Mouse (Mus musculus) cerebellum, adult 18-20 months (tissue): ENCODE data around the gene Syt5.

Experiments
- DNase-seq, 2 experiments: peaks; one replicate each; pipeline ENCODE4 v3.0.0; 2021

Syt5 gene

GRCm38 (mm10) chr7:4521231-4522003 lies 25.9 kb downstream of the Syt5 start:
- DNase-seq = no peak

GRCm38 (mm10) chr7:4518487-4518886 lies 28.9 kb downstream of the Syt5 start:
- DNase-seq = no peak

- no peak for DNase-seq
Measured at GRCm38 (mm10) chr7:4516332-4517050, 30.9 kb downstream of the Syt5 start, which contains the start of gene Tnnt1. Tnnt1 (minus strand) TSS chr7:4516382.

DNA sequence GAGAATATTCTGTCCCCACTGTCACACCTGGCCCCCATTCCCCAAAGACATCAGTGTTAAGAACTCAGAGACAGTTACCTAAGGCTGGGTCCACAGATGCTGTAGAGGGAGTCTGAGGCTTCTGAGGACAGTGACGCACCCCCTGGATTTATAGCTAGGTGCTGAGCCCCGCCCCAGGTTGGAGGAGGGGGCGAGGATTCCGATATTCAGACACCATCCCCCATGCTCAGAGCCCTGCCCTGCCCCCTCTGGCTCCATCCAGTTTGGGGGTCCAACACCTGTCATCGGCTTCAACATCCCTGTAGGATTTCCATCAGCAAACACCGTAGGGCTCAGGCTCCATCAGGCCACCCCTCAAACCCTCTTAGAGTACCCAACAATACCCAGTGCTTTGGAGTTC lies 31.5 kb downstream of the Syt5 start:
- DNase-seq = no peak

GRCm38 (mm10) chr7:4513829-4514712 lies 33.3 kb downstream of the Syt5 start:
- DNase-seq = no peak

DNA sequence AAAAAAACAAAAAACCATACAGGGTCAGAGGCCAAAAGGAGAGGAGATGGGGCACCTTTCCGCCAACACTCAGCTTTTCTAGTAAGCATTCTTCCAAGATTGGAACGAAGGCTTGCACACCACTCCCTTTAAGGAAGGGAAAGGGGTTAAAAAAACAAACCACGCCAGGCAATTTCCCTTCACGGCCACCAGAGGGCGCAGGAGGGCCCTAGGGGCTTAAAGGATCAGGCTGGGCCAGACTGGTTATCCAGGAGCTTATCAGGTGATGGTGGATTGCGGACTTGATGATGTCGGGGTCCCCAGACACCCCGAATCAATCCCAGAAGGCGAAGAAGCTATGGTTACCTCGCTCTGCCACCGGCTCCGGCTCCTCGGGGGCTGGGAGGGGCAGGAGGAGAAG lies 34.1 kb downstream of the Syt5 start:
- peak in 1 of 2 experiments; percentile 39 for DNase-seq

- DNase-seq = no peak
Measured at GRCm38 (mm10) chr7:4511489-4512224, 35.7 kb downstream of the Syt5 start.

DNA sequence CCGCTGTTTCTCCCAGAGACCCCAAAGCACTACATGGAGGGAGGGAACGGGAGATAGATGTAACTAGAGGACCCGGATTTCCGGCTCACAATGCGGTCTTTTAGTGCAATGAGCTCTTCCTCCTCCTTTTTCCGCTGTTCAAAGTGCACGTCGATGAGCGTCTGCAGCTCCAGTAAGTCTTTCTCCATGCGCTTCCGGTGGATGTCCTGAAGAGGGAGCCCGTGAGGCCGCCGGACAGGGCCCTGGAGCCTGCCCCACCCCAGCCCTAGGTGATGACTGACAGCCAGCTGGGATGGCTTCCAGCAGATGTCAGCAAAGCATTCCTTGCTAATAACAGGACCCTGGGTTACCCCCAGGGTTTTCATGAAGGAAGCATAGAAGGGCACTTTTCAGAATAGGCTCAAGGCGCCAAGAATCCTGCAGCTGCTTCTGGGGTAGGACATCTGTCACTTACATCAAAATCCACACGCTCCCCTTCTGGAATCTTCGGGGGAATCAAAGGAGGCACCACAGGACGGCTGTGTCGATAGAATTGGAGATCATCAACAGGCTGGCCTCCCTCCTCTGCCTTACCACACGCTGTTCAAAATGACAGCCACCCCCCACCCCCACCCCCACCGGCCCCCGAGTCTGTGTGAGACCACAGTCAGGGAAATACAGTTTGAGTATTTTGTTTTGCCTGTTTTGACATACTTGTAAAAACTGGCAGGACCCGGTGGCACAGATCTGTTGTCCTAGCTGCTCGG lies 37.3 kb downstream of the Syt5 start:
- peak; percentile 54 to 64 for DNase-seq

DNA sequence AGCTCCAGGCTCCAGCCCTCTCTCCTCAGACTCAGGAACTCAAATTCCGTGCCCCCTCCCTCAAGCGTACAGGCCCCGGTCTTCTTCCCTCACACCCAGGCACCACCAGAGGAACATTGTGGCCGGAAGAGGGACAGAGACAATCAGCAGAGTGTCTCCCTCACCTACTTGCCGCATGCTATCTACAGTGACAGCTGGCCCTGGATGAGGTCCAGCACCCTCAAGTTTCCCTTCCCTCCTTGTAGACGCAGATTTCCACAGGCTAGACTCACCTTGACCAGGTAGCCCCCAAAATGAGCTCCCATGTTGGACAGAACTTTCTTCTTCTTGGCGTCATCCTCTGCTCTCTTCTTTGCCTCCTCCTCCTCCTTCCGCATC lies 38.6 kb downstream of the Syt5 start:
- DNase-seq = no peak

GRCm38 (mm10) chr7:4508062-4508738 lies 39.1 kb downstream of the Syt5 start:
- DNase-seq = no peak

DNA sequence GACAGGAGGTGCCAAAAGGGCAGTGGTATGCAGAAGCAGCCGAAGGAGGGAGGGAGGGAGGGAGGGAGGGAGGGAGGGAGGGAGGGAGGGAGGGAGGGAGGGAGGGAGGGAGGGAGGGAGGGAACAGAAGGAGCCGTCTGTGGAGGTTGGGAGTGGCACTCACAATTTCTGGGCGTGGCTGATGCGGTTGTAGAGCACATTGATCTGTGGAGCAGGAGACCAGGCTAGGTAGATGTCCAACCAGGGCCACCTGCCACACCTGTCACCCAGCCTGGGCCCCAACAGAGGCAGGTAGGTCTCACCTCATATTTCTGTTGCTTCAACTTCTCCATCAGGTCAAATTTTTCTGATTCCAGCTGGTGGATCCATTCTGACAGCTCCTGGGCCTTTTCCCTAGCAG lies 40.1 kb downstream of the Syt5 start:
- no peak for DNase-seq

GRCm38 (mm10) chr7:4504646-4505435 lies 42.5 kb downstream of the Syt5 start:
- DNase-seq = no peak

GRCm38 (mm10) chr7:4503858-4504257 lies 43.5 kb downstream of the Syt5 start:
- DNase-seq = no peak

GRCm38 (mm10) chr7:4503100-4503499 lies 44.2 kb downstream of the Syt5 start:
- DNase-seq = no peak

DNA sequence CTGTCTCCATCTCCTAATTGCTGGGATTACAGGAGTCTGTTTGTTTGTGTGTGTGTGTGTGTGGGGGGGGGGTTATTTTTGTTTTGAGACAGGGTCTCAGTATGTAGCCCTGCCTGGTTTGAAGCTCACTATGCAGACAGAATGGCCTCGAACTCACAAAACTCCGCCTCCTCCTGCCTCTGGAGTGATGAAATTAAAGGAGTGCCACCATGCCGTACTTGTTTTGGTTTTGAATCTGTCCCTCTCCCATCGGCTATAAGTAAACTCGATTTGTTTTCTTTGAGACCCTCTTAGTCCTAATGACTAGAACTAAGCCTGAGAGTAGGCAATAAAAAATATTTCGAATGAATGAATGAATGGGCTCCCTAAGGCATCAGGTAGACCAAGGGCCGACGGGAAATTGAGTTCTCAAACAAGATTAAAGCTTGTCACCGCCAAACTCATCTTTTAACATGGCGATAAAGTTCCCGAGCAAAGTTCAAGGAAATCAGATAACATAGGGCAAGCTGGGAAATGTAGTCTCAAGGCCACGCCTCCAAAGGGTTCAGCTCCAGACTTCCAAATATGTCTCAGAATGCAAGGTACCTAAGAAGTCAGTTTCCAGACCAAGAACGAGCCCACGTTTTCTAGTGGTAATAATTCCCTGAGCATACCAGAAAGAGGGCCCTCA lies 44.8 kb downstream of the Syt5 start:
- peak; percentile 61 to 81 for DNase-seq

- peak; percentile 97 for DNase-seq
Measured at GRCm38 (mm10) chr7:4501558-4502397, 45.6 kb downstream of the Syt5 start, which contains the start of gene Ppp1r12c. Ppp1r12c (minus strand) TSS chr7:4501680.

DNA sequence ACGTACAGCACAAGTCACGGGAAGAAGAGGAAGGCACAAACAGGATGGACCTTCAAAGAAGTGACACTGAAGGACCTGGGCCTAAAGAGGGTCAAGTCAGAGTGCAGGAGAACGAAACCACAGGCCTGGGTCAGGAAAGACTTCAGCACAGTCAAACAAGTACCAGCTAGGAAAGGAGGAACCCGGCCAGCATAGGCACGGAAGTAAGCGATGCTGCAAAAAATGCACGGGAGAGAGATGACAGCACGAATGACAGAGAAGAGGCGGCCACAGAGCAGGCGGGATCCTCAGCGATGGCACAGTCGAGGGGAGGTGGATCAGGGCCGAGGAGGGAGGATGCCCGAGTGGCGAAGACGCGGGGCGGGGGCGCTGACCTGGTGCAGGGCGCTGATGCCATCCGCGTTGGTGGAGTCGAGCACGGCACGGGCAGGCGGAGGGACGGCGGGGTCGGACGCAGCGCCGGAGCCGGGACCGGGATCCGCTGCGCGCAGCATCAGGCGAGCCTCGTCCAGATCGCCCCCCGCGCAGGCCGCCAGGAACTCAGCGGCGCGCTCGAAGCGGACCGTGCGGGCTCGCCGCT lies 46.4 kb downstream of the Syt5 start:
- peak; percentile 63 to 73 for DNase-seq

DNA sequence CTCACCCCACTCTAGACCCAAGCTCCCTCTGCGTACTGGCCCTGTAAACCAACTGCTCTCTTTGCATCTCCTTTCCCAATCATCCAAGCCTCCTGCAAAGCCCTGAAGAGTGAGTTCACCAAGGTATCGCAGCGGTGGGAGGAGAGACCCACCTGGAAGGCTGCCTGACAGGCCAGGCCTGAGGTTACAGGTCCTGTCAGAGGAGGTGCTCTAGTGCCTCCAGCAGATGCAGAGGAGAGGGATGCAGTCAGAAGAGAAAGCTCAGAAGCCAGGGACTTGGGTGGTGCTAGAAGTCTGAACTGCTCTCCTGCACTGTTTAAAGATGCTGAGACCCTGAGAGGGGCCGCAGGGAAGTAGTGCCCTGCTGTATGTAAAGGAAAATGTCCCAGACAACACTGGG lies 48.3 kb downstream of the Syt5 start:
- DNase-seq = no peak
